Mouse (Mus musculus) MEL (cell line): ENCODE measurements around the gene Eid3. TPM values are rescaled to one million over a fixed set of nuclear protein-coding genes. Genes with fewer than 3 reads are reported as not detected.

ENCODE experiments used
- DNase-seq: peaks from one replicate; pipeline ENCODE4 v3.0.0; 2011; ENCODE audit warnings: low read depth, low spot score
- H3K27ac ChIP-seq: 2 replicates; pipeline ENCODE4 v1.5.1; 2012; ENCODE audit warnings: low read depth, mild to moderate bottlenecking, control low read depth, low read length, moderate library complexity; ENCODE audit not compliant: control insufficient read depth
- H3K27me3 ChIP-seq, 2 experiments: fragments of 150-350 bp in 1 of 2; sonication (generic) in 1 of 2; 2 replicates each; pipeline ENCODE4 v1.6.1; 2012; ENCODE audit warnings: low read length in 2 of 2, mild to moderate bottlenecking in 2 of 2, improper control_type of control experiment in 1 of 2, moderate library complexity in 1 of 2; ENCODE audit not compliant: insufficient read depth in 2 of 2, control insufficient read depth in 1 of 2
- H3K36me3 ChIP-seq, 2 experiments: 2 replicates each; pipeline ENCODE4 v1.6.1; 2012 to 2014; ENCODE audit warnings: low read length in 2 of 2, improper control_type of control experiment in 1 of 2, inconsistent platforms in 1 of 2, mild to moderate bottlenecking in 1 of 2; ENCODE audit not compliant: insufficient read depth in 2 of 2, control insufficient read depth in 1 of 2
- H3K4me1 ChIP-seq, 2 experiments: fragments of 150-350 bp in 1 of 2; sonication (generic) in 1 of 2; 2 replicates each; pipeline ENCODE4 v1.6.1; 2012; ENCODE audit warnings: low read length in 2 of 2, improper control_type of control experiment in 1 of 2, mild to moderate bottlenecking in 1 of 2; ENCODE audit not compliant: insufficient read depth in 2 of 2, control insufficient read depth in 1 of 2
- H3K4me3 ChIP-seq, 2 experiments: fragments of 150-350 bp in 1 of 2; sonication (generic) in 1 of 2; 2 replicates each; pipeline ENCODE4 v1.5.1; 2012; ENCODE audit warnings: low read depth in 2 of 2, low read length in 2 of 2, mild to moderate bottlenecking in 2 of 2, moderate library complexity in 2 of 2, control low read depth in 1 of 2, improper control_type of control experiment in 1 of 2; ENCODE audit not compliant: control insufficient read depth in 1 of 2, insufficient read depth in 1 of 2
- H3K79me2 ChIP-seq: 2 replicates; pipeline ENCODE4 v1.6.1; 2012; ENCODE audit warnings: mild to moderate bottlenecking, low read length, moderate library complexity; ENCODE audit not compliant: control insufficient read depth, poor library complexity, insufficient read depth
- H3K9ac ChIP-seq: 2 replicates; pipeline ENCODE4 v1.6.1; 2012; ENCODE audit warnings: low read depth, mild to moderate bottlenecking, control low read depth, low read length, moderate library complexity; ENCODE audit not compliant: control insufficient read depth, poor library complexity, severe bottlenecking
- H3K9me3 ChIP-seq: fragments of 150-350 bp; sonication (generic); replicated peaks from 2 replicates; pipeline ENCODE4 v1.6.1; 2012; ENCODE audit warnings: mild to moderate bottlenecking, low read length, improper control_type of control experiment, moderate library complexity; ENCODE audit not compliant: insufficient read depth
- BHLHE40 ChIP-seq: IDR thresholded peaks from 2 replicates; pipeline ENCODE4 v1.6.1; 2012; ENCODE audit warnings: low read depth, mild to moderate bottlenecking, inconsistent platforms, low read length, improper control_type of control experiment, borderline replicate concordance
- CTCF ChIP-seq, 3 experiments: IDR thresholded peaks in 2 of 3; conservative IDR thresholded peaks in 1 of 3; 2 replicates each; pipeline ENCODE4 v1.5.1; 2011 to 2012; ENCODE audit warnings: low read length in 3 of 3, low read depth in 2 of 3, mild to moderate bottlenecking in 2 of 3, improper control_type of control experiment in 1 of 3, inconsistent platforms in 1 of 3, mixed read lengths in 1 of 3, moderate library complexity in 1 of 3; ENCODE audit not compliant: control insufficient read depth in 1 of 3, insufficient read depth in 1 of 3, poor library complexity in 1 of 3, severe bottlenecking in 1 of 3
- EP300 ChIP-seq, 2 experiments: IDR thresholded peaks; 2 replicates each; pipeline ENCODE4 v1.6.1; 2011; ENCODE audit warnings: improper control_type of control experiment in 2 of 2, low read length in 2 of 2, low read depth in 1 of 2, mild to moderate bottlenecking in 1 of 2
- ETS1 ChIP-seq: IDR thresholded peaks from 2 replicates; pipeline ENCODE4 v1.6.1; 2012; ENCODE audit warnings: low read depth, mild to moderate bottlenecking, inconsistent platforms, low read length, improper control_type of control experiment, moderate library complexity
- GABPA ChIP-seq: IDR thresholded peaks from 2 replicates; pipeline ENCODE4 v1.6.1; 2012; ENCODE audit warnings: low read depth, mild to moderate bottlenecking, inconsistent platforms, low read length, improper control_type of control experiment, moderate library complexity
- HCFC1 ChIP-seq: IDR thresholded peaks from 2 replicates; pipeline ENCODE4 v1.6.1; 2012; ENCODE audit warnings: low read depth, mild to moderate bottlenecking, inconsistent platforms, low read length, improper control_type of control experiment, moderate library complexity
- JUND ChIP-seq: IDR thresholded peaks from 2 replicates; pipeline ENCODE4 v1.6.1; 2011; ENCODE audit warnings: low read depth, mild to moderate bottlenecking, improper control_type of control experiment, low read length
- MAFK ChIP-seq: IDR thresholded peaks from 2 replicates; pipeline ENCODE4 v1.6.1; 2011; ENCODE audit warnings: low read depth, mild to moderate bottlenecking, low read length, improper control_type of control experiment, borderline replicate concordance
- MAX ChIP-seq: IDR thresholded peaks from 2 replicates; pipeline ENCODE4 v1.6.1; 2011; ENCODE audit warnings: low read length, improper control_type of control experiment
- MXI1 ChIP-seq: IDR thresholded peaks from 2 replicates; pipeline ENCODE4 v1.6.1; 2011; ENCODE audit warnings: mild to moderate bottlenecking, low read depth, low read length, improper control_type of control experiment
- MYC ChIP-seq: IDR thresholded peaks from 2 replicates; pipeline ENCODE4 v1.6.1; 2011; ENCODE audit warnings: low read depth, mild to moderate bottlenecking, low read length, improper control_type of control experiment, moderate library complexity
- POLR2A ChIP-seq, 2 experiments: IDR thresholded peaks; 2 replicates each; pipeline ENCODE4 v1.6.1; 2011 to 2012; ENCODE audit warnings: low read length in 2 of 2, mild to moderate bottlenecking in 2 of 2, control low read depth in 1 of 2, improper control_type of control experiment in 1 of 2, low read depth in 1 of 2, moderate library complexity in 1 of 2; ENCODE audit not compliant: control insufficient read depth in 1 of 2, insufficient read depth in 1 of 2, poor library complexity in 1 of 2
- POLR2AphosphoS2 ChIP-seq: IDR thresholded peaks from 2 replicates; pipeline ENCODE4 v1.6.1; 2011; ENCODE audit warnings: low read length, improper control_type of control experiment
- POLR2AphosphoS5 ChIP-seq: IDR thresholded peaks from 2 replicates; pipeline ENCODE4 v1.6.1; 2012; ENCODE audit warnings: low read depth, borderline replicate concordance, mild to moderate bottlenecking, inconsistent platforms, low read length, moderate library complexity, mixed read lengths
- SIN3A ChIP-seq: IDR thresholded peaks from 2 replicates; pipeline ENCODE4 v1.6.1; 2012; ENCODE audit warnings: low read length, improper control_type of control experiment, inconsistent platforms
- SMC3 ChIP-seq: IDR thresholded peaks from 2 replicates; pipeline ENCODE4 v1.6.1; 2011; ENCODE audit warnings: low read depth, low read length, improper control_type of control experiment
- TAL1 ChIP-seq: IDR thresholded peaks from 2 replicates; pipeline ENCODE4 v1.6.1; 2012; ENCODE audit warnings: mild to moderate bottlenecking, inconsistent platforms, low read length, moderate library complexity, mixed read lengths
- TBP ChIP-seq: IDR thresholded peaks from 2 replicates; pipeline ENCODE4 v1.8.0; 2011; ENCODE audit warnings: low read depth, low read length, improper control_type of control experiment
- UBTF ChIP-seq: IDR thresholded peaks from 2 replicates; pipeline ENCODE4 v1.6.1; 2012; ENCODE audit warnings: low read depth, mild to moderate bottlenecking, inconsistent platforms, low read length, improper control_type of control experiment, moderate library complexity, borderline replicate concordance; ENCODE audit not compliant: insufficient read depth
- USF2 ChIP-seq, 2 experiments: IDR thresholded peaks; 2 replicates each; pipeline ENCODE4 v1.6.1; 2011 to 2012; ENCODE audit warnings: improper control_type of control experiment in 2 of 2, low read length in 2 of 2, borderline replicate concordance in 1 of 2, inconsistent platforms in 1 of 2, low read depth in 1 of 2, mild to moderate bottlenecking in 1 of 2; ENCODE audit not compliant: insufficient read depth in 1 of 2
- ZNF384 ChIP-seq: IDR thresholded peaks from 2 replicates; pipeline ENCODE4 v1.6.1; 2012; ENCODE audit warnings: low read depth, mild to moderate bottlenecking, inconsistent platforms, low read length, improper control_type of control experiment
- polyA plus RNA-seq, 2 experiments: library from polyadenylated mRNA; stranded (reverse) in 1 of 2; unstranded in 1 of 2; fragments of >175 nt in 1 of 2; fragments of >200 nt in 1 of 2; gene quantifications; 2 replicates each; pipeline versions ENCODE4 v1.2.1 to v1.2.4; 2012; ENCODE audit warnings: low replicate concordance in 2 of 2, low read depth in 1 of 2; ENCODE audit not compliant: insufficient read length in 2 of 2, insufficient read depth in 1 of 2, missing spikeins in 1 of 2
- total RNA-seq: library from RNA; depleted of rRNA; stranded (reverse); fragments of 300-350 nt; gene quantifications from 2 replicates; pipeline ENCODE4 v1.2.3, GENCODE M21; 2012

Eid3 gene
- total and polyA plus RNA-seq, 3 experiments: 1.2 to 1.3 TPM; not detected in 1

GRCm38 (mm10) chr10:82835898-82836297, 30.5 kb upstream of the Eid3 start:
- Histone ChIP-seq H3K79me2 (no peaks in the 10 kb centered on the region), H3K9me3 (no peaks in the 10 kb centered on the region), H3K27me3 (no peaks in the 10 kb centered on the region; a peak in 2 of 4 replicates), H3K9ac (no peak overlapping the region), H3K4me3 (no peak overlapping the region), H3K4me1 (no peaks in the 10 kb centered on the region), H3K36me3 (peaks cover 0 to 2% of the 10 kb centered on the region in 2 experiments; a peak in 1 of 4 replicates), H3K27ac (no peak overlapping the region)
- TF ChIP-seq TBP (no peak), ZNF384 (no peak), MAFK (no peak), JUND (no peak), MXI1 (no peak), EP300 (IDR thresholded peaks at IDR 0.05; ENCODE audit: low read depth in 1 of 2, low read length in 2 of 2) (no peak), POLR2AphosphoS2 (no peak), MAX (no peak), BHLHE40 (no peak), POLR2AphosphoS5 (no peak), SIN3A (no peak), GABPA (no peak), SMC3 (no peak), MYC (no peak), ETS1 (no peak)
- DNase-seq: no peak

- Histone ChIP-seq H3K27ac (no peak overlapping the region), H3K4me3 (no peak overlapping the region), H3K4me1 (no peaks in the 10 kb centered on the region), H3K9me3 (no peaks in the 10 kb centered on the region), H3K36me3 (no peaks in the 10 kb centered on the region), H3K27me3 (no peaks in the 10 kb centered on the region; a peak in 2 of 4 replicates), H3K79me2 (no peaks in the 10 kb centered on the region), H3K9ac (no peak overlapping the region)
- TF ChIP-seq USF2 (IDR thresholded peaks at IDR 0.05; ENCODE audit: borderline replicate concordance in 1 of 2, insufficient read depth in 1 of 2, low read depth in 1 of 2, low read length in 2 of 2) (no peak), HCFC1 (no peak), CTCF (IDR thresholded peaks at IDR 0.05 in 2 of 3, conservative IDR thresholded peaks at IDR 0.05 in 1 of 3; ENCODE audit: control insufficient read depth in 1 of 3, insufficient read depth in 1 of 3, low read depth in 2 of 3, low read length in 3 of 3, poor library complexity in 1 of 3, severe bottlenecking in 1 of 3) (no peak), MXI1 (no peak), POLR2A (IDR thresholded peaks at IDR 0.05; ENCODE audit: control insufficient read depth in 1 of 2, insufficient read depth in 1 of 2, low read depth in 1 of 2, low read length in 2 of 2, poor library complexity in 1 of 2) (no peak), UBTF (no peak), TAL1 (no peak)
- DNase-seq: no peak
These were observed 28.0 kb upstream of the Eid3 start for GRCm38 (mm10) chr10:82838390-82838789.
